ENCODE assay signal across 13 mouse cellular contexts in the genomic region with DNA sequence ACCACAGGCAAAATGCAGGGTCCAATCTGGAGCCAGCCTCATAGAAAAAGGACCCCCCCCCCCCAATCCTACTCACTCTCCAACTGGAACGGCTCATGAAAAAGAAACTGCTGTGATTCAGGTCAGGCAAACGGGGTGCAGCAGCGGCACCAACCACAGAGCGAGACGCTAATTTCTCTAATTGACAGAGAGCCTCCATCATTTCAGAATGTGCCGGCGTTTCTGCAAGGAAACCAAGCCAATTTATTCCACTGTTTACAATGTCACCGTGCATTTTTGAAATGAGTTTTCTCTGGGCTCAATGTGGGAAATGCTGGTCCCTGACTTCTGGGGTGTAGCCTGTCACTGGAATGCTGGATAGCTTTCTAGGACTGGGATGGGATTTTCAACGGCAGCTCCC.
"Had no signal": no experiment of that assay in that cellular context is flagged by ENCODE, and none has a peak within 500 bp of the region (broad histone marks: within the 10 kb centered on the region; RNA-seq: fewer than 3 reads in every experiment).

No protein-coding gene starts in this region.

- H3K4me2 ChIP-seq: kidney, embryonic 15.5 days; limb, embryonic 13.5 days; midbrain, embryonic 12.5 days; neural tube, embryonic 12.5 days had no signal

- H3K4me3 ChIP-seq: kidney, embryonic 15.5 days; limb, embryonic 13.5 days; midbrain, embryonic 12.5 days; myocyte; neural tube, embryonic 12.5 days had no signal

- H3K36me3 ChIP-seq: kidney, embryonic 15.5 days; limb, embryonic 13.5 days; midbrain, embryonic 12.5 days; neural tube, embryonic 12.5 days had no signal

- H3K27ac ChIP-seq: kidney, embryonic 15.5 days; limb, embryonic 13.5 days; liver, embryonic 14.5 days; midbrain, embryonic 12.5 days; neural tube, embryonic 12.5 days had no signal

- H3K27me3 ChIP-seq: kidney, embryonic 15.5 days; limb, embryonic 13.5 days; neural tube, embryonic 12.5 days had no signal

- H3K4me1 ChIP-seq: kidney, embryonic 15.5 days; neural tube, embryonic 12.5 days had no signal

- H3K9me3 ChIP-seq: kidney, embryonic 15.5 days; limb, embryonic 13.5 days; midbrain, embryonic 12.5 days had no signal

- DNase-seq: kidney, adult 2 months; kidney, postnatal 14 days; left cerebral cortex, postnatal 4 days; lung, adult 18-20 months; right cerebral cortex, adult 18-20 months; right cerebral cortex, postnatal 25 days; thymus, postnatal 36 days had no signal

- H3K9ac ChIP-seq: kidney, embryonic 15.5 days; limb, embryonic 13.5 days; liver, embryonic 14.5 days; midbrain, embryonic 12.5 days; neural tube, embryonic 12.5 days had no signal
